In the genomic region with DNA sequence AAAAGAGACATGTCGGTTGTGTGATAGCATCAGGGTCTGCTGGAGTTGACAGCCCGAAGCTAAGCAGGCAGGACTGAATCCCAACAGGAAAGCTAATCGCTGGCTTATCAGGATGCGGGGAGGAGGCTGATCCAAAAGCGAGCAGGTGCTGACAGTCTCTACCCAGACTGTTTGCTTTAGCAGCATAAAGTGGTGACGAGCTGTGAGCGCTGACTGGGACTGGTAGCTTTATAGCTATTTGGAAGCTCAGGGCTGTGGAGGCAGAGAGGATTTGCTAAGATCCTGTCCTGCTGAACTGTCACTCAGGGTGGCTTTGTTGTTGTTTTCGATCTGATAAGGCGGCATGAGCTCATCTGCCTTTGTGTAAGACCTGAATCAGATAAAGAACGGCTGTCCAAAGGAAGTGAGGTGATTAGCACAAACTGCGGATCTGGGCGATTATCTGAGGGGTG, we compare ENCODE assay signal across 8 mouse cellular contexts.
A peak's percentile ranks its signal among the peaks of the same experiment; 100 is the strongest.
DNase-seq lines count a peak whose midpoint lies in the region; ATAC-seq lines count a peak whose summit lies in the region.

No protein-coding gene starts in this region.

- no peaks in the 10 kb centered on the region for H3K9me3 ChIP-seq in heart, embryonic 11.5 days (replicated peaks; ENCODE audit: control insufficient read depth, low read length)

- H3K27me3 ChIP-seq in heart, embryonic 11.5 days (ENCODE audit: control insufficient read depth, insufficient read depth, low read length): no peaks in the 10 kb centered on the region

- peaks cover 19% of the 10 kb centered on the region for H3K4me1 ChIP-seq in heart, embryonic 11.5 days (ENCODE audit: control insufficient read depth, insufficient read depth, low read length)

- H3K4me2 ChIP-seq in heart, embryonic 11.5 days: peak overlapping the region; percentile 59

- H3K27ac ChIP-seq in heart, embryonic 11.5 days (ENCODE audit: low read depth, low read length): peak overlapping the region; percentile 98

- WGBS in heart, embryonic 11.5 days (ENCODE audit: insufficient replicate concordance): 2% methylated on average over 12 of the region's 12 CpGs

- H3K4me3 ChIP-seq in heart, embryonic 11.5 days (ENCODE audit: low read depth, low read length): no peak overlapping the region

- H3K9ac ChIP-seq in heart, embryonic 11.5 days (ENCODE audit: low read depth, low read length): peak overlapping the region; percentile 72

- peak; percentile 91 for DNase-seq in heart, adult 11 months
- DNase-seq in heart, postnatal 25 days (ENCODE audit: low spot score): no peak
- DNase-seq in embryo, embryonic 10 days (ENCODE audit: low spot score): peak; percentile 63
- peak; percentile 66 to 84 for DNase-seq in layer of hippocampus, postnatal 14 days (ENCODE audit: low spot score in 2 of 2)
- DNase-seq in lung, postnatal 10 days: peak; percentile 59
- DNase-seq in retina, postnatal 7 days (ENCODE audit: low read depth, low spot score): peak; percentile 69

- H3K36me3 ChIP-seq in heart, embryonic 11.5 days (ENCODE audit: control insufficient read depth, insufficient read depth, low read length): no peaks in the 10 kb centered on the region

- no peak; the same call in 1 of the 2 replicates for ATAC-seq in heart, embryonic 11.5 days (replicated peaks; ENCODE audit: insufficient number of reproducible peaks, low FRiP score, low TSS enrichment)
- ATAC-seq in activated CD4-positive, CD25-positive, alpha-beta regulatory T cell, adult 4 months: no peak

- intact Hi-C loops in heart, postnatal 25 days (cut with DNase I): loop anchor here (5.0 kb wide), 2 partner anchors 69 to 149 kb away; a partner anchor contains a TSS
